Mouse (Mus musculus): ENCODE data around the gene Olfr202.
"Not testable (repeated sequence)": the region's sequence is repeated elsewhere in the genome, so short reads cannot be mapped to it uniquely, and the experiment has no call there.

The Olfr202 gene

GRCm38 (mm10) chr16:59286693-59287092 is at the start of gene Olfr202:
Gene Olfr202, minus strand, starts transcription at chr16:59286793.
- no peak for DNase-seq

GRCm38 (mm10) chr16:59331038-59331437 is 44.4 kb upstream of the Olfr202 start, which contains the start of gene Olfr205:
Gene Olfr205, minus strand, starts transcription at chr16:59331138.
- no peak for DNase-seq

GRCm38 (mm10) chr16:59323262-59323661 is 36.7 kb upstream of the Olfr202 start:
- DNase-seq = not testable (repeated sequence)

- no peak for DNase-seq
These were observed 31.6 kb upstream of the Olfr202 start, which contains the start of gene Olfr204 for GRCm38 (mm10) chr16:59318148-59318547. Gene Olfr204, minus strand, starts transcription at chr16:59318248.

GRCm38 (mm10) chr16:59298581-59298980 is 12.0 kb upstream of the Olfr202 start, which contains the start of gene Olfr203:
Gene Olfr203, plus strand, starts transcription at chr16:59298881.
- DNase-seq = no peak

GRCm38 (mm10) chr16:59287576-59287975 is 983 bp upstream of the Olfr202 start:
- not testable (repeated sequence) for DNase-seq

- no peak for DNase-seq
These were observed 3.1 kb downstream of the Olfr202 start for GRCm38 (mm10) chr16:59283476-59283875.

GRCm38 (mm10) chr16:59280542-59280941 is 6.1 kb downstream of the Olfr202 start:
- DNase-seq = no peak

- not testable (repeated sequence) for DNase-seq
These were observed 14.1 kb downstream of the Olfr202 start, which contains the start of gene Olfr201 for GRCm38 (mm10) chr16:59272532-59272931. Gene Olfr201, minus strand, starts transcription at chr16:59272632.

GRCm38 (mm10) chr16:59269097-59269496 is 17.5 kb downstream of the Olfr202 start:
- not testable (repeated sequence) for DNase-seq

- no peak for DNase-seq
These were observed 36.9 kb downstream of the Olfr202 start for GRCm38 (mm10) chr16:59249684-59250083.

All from kidney, postnatal 10 days (tissue).